Mouse (Mus musculus): ENCODE results near the gene Decr2. TPM values are rescaled to one million over a fixed set of nuclear protein-coding genes. Genes with fewer than 3 reads are reported as not detected.

Decr2 gene
- total and polyA plus RNA-seq, 3 experiments: 12.6 to 21.0 (median 16.8) TPM

GRCm38 (mm10) chr17:26068831-26069739 is 21.1 kb downstream of the Decr2 start, which contains the start of gene Rab11fip3:
Gene Rab11fip3 (minus strand): TSS chr17:26069555.
- TF ChIP-seq ETS1 (conservative IDR thresholded peaks at IDR 0.05; ENCODE audit: low read depth, low read length): no peak
- TF ChIP-seq BHLHE40 (IDR thresholded peaks at IDR 0.05; ENCODE audit: low read depth, low read length): 0 out of 2 replicates have a peak, but pooled peaks have one; percentile 17
- TF ChIP-seq TCF12 (IDR thresholded peaks at IDR 0.05; ENCODE audit: low read depth, low read length): peak; percentile 80
- TF ChIP-seq UBTF (IDR thresholded peaks at IDR 0.05; ENCODE audit: low read depth, low read length): no peak
- peak; percentile 63; the same call in 1 of the 2 replicates for TF ChIP-seq MAX (IDR thresholded peaks at IDR 0.05; ENCODE audit: low read length)
- no peak for TF ChIP-seq MAZ (IDR thresholded peaks at IDR 0.05; ENCODE audit: low read depth, low read length)
- TF ChIP-seq GABPA (IDR thresholded peaks at IDR 0.05; ENCODE audit: insufficient replicate concordance, low read depth, low read length): no peak
- peak; percentile 91 for TF ChIP-seq POLR2A (IDR thresholded peaks at IDR 0.05; ENCODE audit: low read depth, low read length)
- no peak for TF ChIP-seq RCOR1 (conservative IDR thresholded peaks at IDR 0.05; ENCODE audit: low read depth, low read length)
- TF ChIP-seq POLR2AphosphoS2 (IDR thresholded peaks at IDR 0.05; ENCODE audit: low read depth, low read length): no peak
- no peak for TF ChIP-seq ZNF384 (IDR thresholded peaks at IDR 0.05; ENCODE audit: low read depth, low read length)
- no peak for TF ChIP-seq ZC3H11A (IDR thresholded peaks at IDR 0.05; ENCODE audit: low read depth, low read length)
- no peak for TF ChIP-seq ZKSCAN1 (IDR thresholded peaks at IDR 0.05; ENCODE audit: borderline replicate concordance, low read depth, low read length)
- peak; percentile 43; the same call in 1 of the 2 replicates for TF ChIP-seq ELF1 (IDR thresholded peaks at IDR 0.05; ENCODE audit: low read depth, low read length)
- TF ChIP-seq MEF2A (IDR thresholded peaks at IDR 0.05; ENCODE audit: borderline replicate concordance, low read depth, low read length): peak; percentile 47; the same call in 1 of the 2 replicates
- TF ChIP-seq CHD2 (IDR thresholded peaks at IDR 0.05; ENCODE audit: low read length): no peak
- TF ChIP-seq USF2 (conservative IDR thresholded peaks at IDR 0.05; ENCODE audit: low read depth, low read length): no peak
- TF ChIP-seq KAT2A (IDR thresholded peaks at IDR 0.05; ENCODE audit: insufficient replicate concordance, low read length): 0 out of 2 replicates have a peak, but pooled peaks have one; percentile 42
- peak; percentile 52 for TF ChIP-seq IRF4 (IDR thresholded peaks at IDR 0.05; ENCODE audit: low read depth, low read length)
- TF ChIP-seq RAD21 (IDR thresholded peaks at IDR 0.05; ENCODE audit: low read depth, low read length): no peak
- TF ChIP-seq NRF1 (IDR thresholded peaks at IDR 0.05; ENCODE audit: low read depth, low read length): peak; percentile 79
- peak; percentile 85 for TF ChIP-seq NELFE (IDR thresholded peaks at IDR 0.05; ENCODE audit: low read depth, low read length)
- 0 out of 2 replicates have a peak, but pooled peaks have one; percentile 41 for TF ChIP-seq SIN3A (IDR thresholded peaks at IDR 0.05; ENCODE audit: low read length)
- peak; percentile 89 for TF ChIP-seq ZMIZ1 (IDR thresholded peaks at IDR 0.05; ENCODE audit: low read depth, low read length)
- TF ChIP-seq HCFC1 (IDR thresholded peaks at IDR 0.05; ENCODE audit: low read depth, low read length): peak; percentile 65
- peak; percentile 94 for TF ChIP-seq TBP (conservative IDR thresholded peaks at IDR 0.05; ENCODE audit: low read depth, low read length)
- no peak for TF ChIP-seq USF1 (IDR thresholded peaks at IDR 0.05; ENCODE audit: low read depth, low read length)
- no peak for TF ChIP-seq EP300 (IDR thresholded peaks at IDR 0.05; ENCODE audit: low read length)
- peak; percentile 78 for DNase-seq (ENCODE audit: extremely low read depth)
- in situ Hi-C loops (cut with MboI; ENCODE audit: low pct_ligation_motif_present, low pct_unique_long_range_greater_than_20kb, low sequenced_read_pairs): no loop called here
- dilution Hi-C loops (cut with MboI; ENCODE audit: extremely low pct_ligation_motif_present, extremely low pct_unique_long_range_greater_than_20kb, low sequenced_read_pairs): no loop called here
- Histone ChIP-seq H3K9ac (ENCODE audit: insufficient read depth, low read depth) (peak within 1 kb of the TSS; percentile 78), H3K4me1 (ENCODE audit: control insufficient read depth in 1 of 2, insufficient read depth in 2 of 2) (peaks cover 21 to 45% of the 10 kb centered on the region in 2 experiments), H3K79me2 (replicated peaks; ENCODE audit: control insufficient read depth, extremely low read depth, insufficient read depth, poor library complexity, severe bottlenecking) (no peaks in the 10 kb centered on the region; the same call in 1 of the 2 replicates), H3K27me3 (replicated peaks) (peaks cover 24% of the 10 kb centered on the region), H3K36me3 (replicated peaks in 1 of 2; ENCODE audit: control insufficient read depth in 1 of 2, insufficient read depth in 1 of 2, low read length in 1 of 2) (peaks cover 0 to 34% of the 10 kb centered on the region in 2 experiments), H3K4me3 (replicated peaks in 1 of 3; ENCODE audit: low read depth in 2 of 3, low read length in 2 of 3, poor library complexity in 1 of 3) (peak within 1 kb of the TSS; percentile 45 to 82 (median 67)), H3K9me3 (replicated peaks; ENCODE audit: low read length) (peaks cover 5% of the 10 kb centered on the region), H3K27ac (ENCODE audit: insufficient read depth, low read depth) (no peak within 1 kb of the TSS), H3K4me2 (ENCODE audit: insufficient read depth, low read depth, poor library complexity, severe bottlenecking) (peak within 1 kb of the TSS; percentile 78)

Data from CH12.LX (cell line).